Mouse (Mus musculus): Measurements from ENCODE around the gene Spink4. TPM values are rescaled to one million over a fixed set of nuclear protein-coding genes. Genes with fewer than 3 reads are reported as not detected.

The Spink4 gene
- not detected in 2 replicates for polyA plus RNA-seq (2015; fragmentation: Nextera tagmentation; extraction: Ambion mirVana)

- H3K27ac ChIP-seq (ENCODE audit: low read depth, low read length) = no peak within 1 kb of the TSS
- no peaks in the 10 kb centered on the region for H3K27me3 ChIP-seq (replicated peaks; ENCODE audit: control insufficient read depth, insufficient read depth, low read length)
- H3K4me3 ChIP-seq (ENCODE audit: low read length) = no peak within 1 kb of the TSS
- ATAC-seq = no peak
- no peak within 1 kb of the TSS for H3K9ac ChIP-seq (ENCODE audit: low read depth, low read length)
- WGBS = 72% methylated on average over 3 of the region's 3 CpGs
- no peak within 1 kb of the TSS for H3K4me2 ChIP-seq (ENCODE audit: low read length)
- H3K9me3 ChIP-seq (ENCODE audit: control insufficient read depth, low read length) = no peaks in the 10 kb centered on the region; the same call in 1 of the 2 replicates
- no peaks in the 10 kb centered on the region for H3K4me1 ChIP-seq (ENCODE audit: control insufficient read depth, insufficient read depth, low read depth, low read length)
- no peaks in the 10 kb centered on the region for H3K36me3 ChIP-seq (ENCODE audit: control insufficient read depth, insufficient read depth, low read length)
Measured at GRCm38 (mm10) chr4:40919785-40920184, at the start of gene Spink4. Spink4 (plus strand) TSS chr4:40920052.

GRCm38 (mm10) chr4:40870206-40870605 lies 49.6 kb upstream of the Spink4 start:
- Histone ChIP-seq H3K9me3 (ENCODE audit: control insufficient read depth, low read length) (no peaks in the 10 kb centered on the region), H3K4me2 (ENCODE audit: low read length) (no peak overlapping the region), H3K9ac (ENCODE audit: low read depth, low read length) (no peak overlapping the region), H3K27ac (ENCODE audit: low read depth, low read length) (no peak overlapping the region), H3K4me1 (ENCODE audit: control insufficient read depth, insufficient read depth, low read depth, low read length) (peaks cover 6% of the 10 kb centered on the region), H3K36me3 (ENCODE audit: control insufficient read depth, insufficient read depth, low read length) (no peaks in the 10 kb centered on the region), H3K4me3 (ENCODE audit: low read length) (no peak overlapping the region), H3K27me3 (replicated peaks; ENCODE audit: control insufficient read depth, insufficient read depth, low read length) (no peaks in the 10 kb centered on the region)
- 96% methylated on average over 4 of the region's 4 CpGs for WGBS
- ATAC-seq = no peak

GRCm38 (mm10) chr4:40872129-40872528 lies 47.7 kb upstream of the Spink4 start:
- Histone ChIP-seq H3K4me1 (ENCODE audit: control insufficient read depth, insufficient read depth, low read depth, low read length) (peaks cover 11% of the 10 kb centered on the region), H3K36me3 (ENCODE audit: control insufficient read depth, insufficient read depth, low read length) (no peaks in the 10 kb centered on the region), H3K27ac (ENCODE audit: low read depth, low read length) (no peak overlapping the region), H3K27me3 (replicated peaks; ENCODE audit: control insufficient read depth, insufficient read depth, low read length) (no peaks in the 10 kb centered on the region), H3K4me2 (ENCODE audit: low read length) (no peak overlapping the region), H3K4me3 (ENCODE audit: low read length) (no peak overlapping the region), H3K9me3 (ENCODE audit: control insufficient read depth, low read length) (no peaks in the 10 kb centered on the region), H3K9ac (ENCODE audit: low read depth, low read length) (no peak overlapping the region)
- ATAC-seq = no peak
- 94% methylated on average over 3 of the region's 3 CpGs for WGBS

DNA sequence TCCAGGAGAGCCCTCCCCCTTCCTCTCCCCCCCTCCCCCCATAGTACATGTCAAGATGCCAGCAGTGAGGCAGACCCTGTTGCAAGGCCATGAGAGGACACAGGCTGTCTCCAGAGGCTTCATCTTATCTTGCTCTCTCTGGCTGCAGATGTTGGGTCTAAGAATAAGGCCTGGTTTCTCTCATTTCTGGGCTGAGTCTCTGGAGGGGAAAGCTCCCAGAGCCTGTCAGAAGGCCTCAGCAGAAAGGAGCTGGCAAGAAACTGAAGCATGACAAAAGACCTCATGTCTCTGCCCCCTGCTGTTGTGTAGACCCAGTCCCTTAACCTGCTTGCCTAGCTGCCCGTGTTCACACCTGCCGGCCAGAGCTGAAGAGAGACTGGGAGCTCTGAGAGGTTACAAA lies 46.5 kb upstream of the Spink4 start:
- H3K9me3 ChIP-seq (ENCODE audit: control insufficient read depth, low read length) = no peaks in the 10 kb centered on the region
- H3K36me3 ChIP-seq (ENCODE audit: control insufficient read depth, insufficient read depth, low read length) = no peaks in the 10 kb centered on the region
- H3K27ac ChIP-seq (ENCODE audit: low read depth, low read length) = peak overlapping the region; percentile 13; the same call in 1 of the 2 replicates
- H3K27me3 ChIP-seq (replicated peaks; ENCODE audit: control insufficient read depth, insufficient read depth, low read length) = no peaks in the 10 kb centered on the region
- H3K4me1 ChIP-seq (ENCODE audit: control insufficient read depth, insufficient read depth, low read depth, low read length) = peaks cover 13% of the 10 kb centered on the region
- ATAC-seq = no peak
- H3K4me2 ChIP-seq (ENCODE audit: low read length) = no peak overlapping the region
- WGBS = 78% methylated on average over 2 of the region's 2 CpGs
- H3K4me3 ChIP-seq (ENCODE audit: low read length) = no peak overlapping the region
- no peak overlapping the region for H3K9ac ChIP-seq (ENCODE audit: low read depth, low read length)

- ATAC-seq = peak; percentile 32; the same call in 1 of the 2 replicates
- no peak overlapping the region; the same call in 1 of the 2 replicates for H3K27ac ChIP-seq (ENCODE audit: low read depth, low read length)
Measured at GRCm38 (mm10) chr4:40874151-40874600, 45.7 kb upstream of the Spink4 start.

DNA sequence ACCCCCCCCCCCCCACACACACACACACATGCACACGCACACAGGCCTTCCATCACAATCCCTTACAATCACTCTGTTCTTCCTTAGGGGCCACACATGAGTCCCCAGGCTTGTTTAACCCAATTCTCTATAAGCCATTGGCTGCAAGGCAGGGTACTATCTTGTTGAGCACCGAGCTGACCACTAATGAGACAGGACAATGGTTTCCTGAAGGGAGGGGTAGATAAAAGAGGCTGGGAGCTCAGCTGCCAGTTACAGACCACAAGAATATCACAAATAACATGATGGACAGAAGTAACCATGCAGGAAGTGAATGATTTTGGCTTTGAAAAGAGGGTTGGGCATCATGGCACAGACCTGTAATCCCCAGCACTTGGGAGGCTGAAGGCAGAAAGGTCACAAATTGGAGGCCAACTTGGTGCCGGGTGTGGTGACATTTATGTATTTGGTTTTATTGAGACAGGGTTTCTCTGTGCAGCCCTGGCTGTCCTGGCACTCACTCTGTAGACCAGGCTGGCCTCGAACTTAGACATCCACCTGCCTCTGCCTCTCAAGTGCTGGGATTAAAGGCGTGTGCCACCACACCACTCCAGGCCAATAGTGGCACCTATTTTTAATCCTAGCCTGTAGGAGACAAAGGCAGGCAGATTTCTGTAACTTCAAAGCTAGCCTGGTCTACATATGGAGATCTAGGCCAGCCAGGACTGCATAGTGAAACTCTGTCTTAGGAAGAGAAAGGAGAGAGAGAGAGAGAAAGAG lies 44.9 kb upstream of the Spink4 start:
- Histone ChIP-seq H3K4me1 (ENCODE audit: control insufficient read depth, insufficient read depth, low read depth, low read length) (peaks cover 13% of the 10 kb centered on the region), H3K27ac (ENCODE audit: low read depth, low read length) (no peak overlapping the region), H3K4me3 (ENCODE audit: low read length) (no peak overlapping the region), H3K36me3 (ENCODE audit: control insufficient read depth, insufficient read depth, low read length) (no peaks in the 10 kb centered on the region), H3K9me3 (ENCODE audit: control insufficient read depth, low read length) (no peaks in the 10 kb centered on the region), H3K4me2 (ENCODE audit: low read length) (no peak overlapping the region), H3K9ac (ENCODE audit: low read depth, low read length) (no peak overlapping the region), H3K27me3 (replicated peaks; ENCODE audit: control insufficient read depth, insufficient read depth, low read length) (no peaks in the 10 kb centered on the region)
- no peak for ATAC-seq
- WGBS = 79% methylated on average over 5 of the region's 5 CpGs

More at GRCm38 (mm10) chr4:40874151-40874600, 45.7 kb upstream of the Spink4 start:
- no peaks in the 10 kb centered on the region for H3K27me3 ChIP-seq (replicated peaks; ENCODE audit: control insufficient read depth, insufficient read depth, low read length)
- peaks cover 13% of the 10 kb centered on the region for H3K4me1 ChIP-seq (ENCODE audit: control insufficient read depth, insufficient read depth, low read depth, low read length)
- no peak overlapping the region for H3K4me2 ChIP-seq (ENCODE audit: low read length)
- H3K9ac ChIP-seq (ENCODE audit: low read depth, low read length) = no peak overlapping the region
- H3K9me3 ChIP-seq (ENCODE audit: control insufficient read depth, low read length) = no peaks in the 10 kb centered on the region
- H3K4me3 ChIP-seq (ENCODE audit: low read length) = no peak overlapping the region
- H3K36me3 ChIP-seq (ENCODE audit: control insufficient read depth, insufficient read depth, low read length) = no peaks in the 10 kb centered on the region
- WGBS = 54% methylated on average over 6 of the region's 6 CpGs

DNA sequence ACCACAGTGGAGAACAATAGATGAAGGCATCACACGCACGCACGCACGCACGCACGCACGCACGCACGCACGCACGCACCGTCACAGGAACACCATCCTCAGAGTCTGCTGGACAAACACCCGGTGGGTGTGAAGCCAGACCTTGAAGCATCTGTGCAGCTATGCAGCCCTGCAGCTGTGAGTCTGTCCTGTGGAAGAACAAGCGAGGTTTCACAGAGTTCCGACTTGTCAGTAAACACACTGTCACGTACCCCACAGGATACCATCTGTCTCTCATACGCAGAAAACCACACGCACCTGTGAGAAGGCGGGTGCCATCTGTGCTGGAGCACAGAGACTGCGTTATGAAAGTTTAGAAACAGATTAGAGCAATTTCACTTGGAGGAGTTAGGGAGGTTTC lies 44.0 kb upstream of the Spink4 start:
- 85% methylated on average over 20 of the region's 20 CpGs for WGBS
- Histone ChIP-seq H3K9ac (ENCODE audit: low read depth, low read length) (no peak overlapping the region), H3K27ac (ENCODE audit: low read depth, low read length) (no peak overlapping the region), H3K4me1 (ENCODE audit: control insufficient read depth, insufficient read depth, low read depth, low read length) (peaks cover 13% of the 10 kb centered on the region), H3K27me3 (replicated peaks; ENCODE audit: control insufficient read depth, insufficient read depth, low read length) (no peaks in the 10 kb centered on the region), H3K36me3 (ENCODE audit: control insufficient read depth, insufficient read depth, low read length) (no peaks in the 10 kb centered on the region), H3K4me2 (ENCODE audit: low read length) (no peak overlapping the region), H3K4me3 (ENCODE audit: low read length) (no peak overlapping the region), H3K9me3 (ENCODE audit: control insufficient read depth, low read length) (no peaks in the 10 kb centered on the region)
- ATAC-seq = peak; percentile 32; the same call in 1 of the 2 replicates

GRCm38 (mm10) chr4:40876814-40877371 lies 43.0 kb upstream of the Spink4 start:
- H3K9me3 ChIP-seq (ENCODE audit: control insufficient read depth, low read length) = no peaks in the 10 kb centered on the region
- H3K4me2 ChIP-seq (ENCODE audit: low read length) = peak overlapping the region; percentile 3
- 35% methylated on average over 12 of the region's 12 CpGs for WGBS

GRCm38 (mm10) chr4:40877528-40877927 lies 42.3 kb upstream of the Spink4 start:
- Histone ChIP-seq H3K9ac (ENCODE audit: low read depth, low read length) (no peak overlapping the region), H3K27ac (ENCODE audit: low read depth, low read length) (no peak overlapping the region), H3K4me2 (ENCODE audit: low read length) (no peak overlapping the region)

More at GRCm38 (mm10) chr4:40876814-40877371, 43.0 kb upstream of the Spink4 start:
- H3K36me3 ChIP-seq (ENCODE audit: control insufficient read depth, insufficient read depth, low read length) = no peaks in the 10 kb centered on the region
- ATAC-seq = peak; percentile 74
- no peak overlapping the region for H3K4me3 ChIP-seq (ENCODE audit: low read length)
- no peaks in the 10 kb centered on the region for H3K27me3 ChIP-seq (replicated peaks; ENCODE audit: control insufficient read depth, insufficient read depth, low read length)
- peak overlapping the region; percentile 44; the same call in 1 of the 2 replicates for H3K27ac ChIP-seq (ENCODE audit: low read depth, low read length)
- peaks cover 13% of the 10 kb centered on the region for H3K4me1 ChIP-seq (ENCODE audit: control insufficient read depth, insufficient read depth, low read depth, low read length)
- no peak overlapping the region for H3K9ac ChIP-seq (ENCODE audit: low read depth, low read length)

More at GRCm38 (mm10) chr4:40877528-40877927, 42.3 kb upstream of the Spink4 start:
- H3K27me3 ChIP-seq (replicated peaks; ENCODE audit: control insufficient read depth, insufficient read depth, low read length) = no peaks in the 10 kb centered on the region
- H3K4me3 ChIP-seq (ENCODE audit: low read length) = no peak overlapping the region
- no peaks in the 10 kb centered on the region for H3K9me3 ChIP-seq (ENCODE audit: control insufficient read depth, low read length)
- H3K4me1 ChIP-seq (ENCODE audit: control insufficient read depth, insufficient read depth, low read depth, low read length) = peaks cover 13% of the 10 kb centered on the region
- 85% methylated on average over 5 of the region's 5 CpGs for WGBS
- no peaks in the 10 kb centered on the region for H3K36me3 ChIP-seq (ENCODE audit: control insufficient read depth, insufficient read depth, low read length)
- ATAC-seq = no peak

All from hindbrain, embryonic 16.5 days (tissue).